Mouse (Mus musculus) erythroid progenitor cell, adult 5-6 weeks (primary cell): ENCODE results near the gene Olfr1291-ps1. TPM values are rescaled to one million over a fixed set of nuclear protein-coding genes. Genes with fewer than 3 reads are reported as not detected.

Experiments used
- ATAC-seq: replicated peaks from 2 replicates; pipeline ENCODE4 v1.8.0; 2016; ENCODE audit warnings: moderate number of reproducible peaks, mild to moderate bottlenecking, moderate TSS enrichment, inconsistent platforms; ENCODE audit not compliant: poor library complexity, low FRiP score, severe bottlenecking
- total RNA-seq, 2 experiments: library from RNA; stranded (forward) in 1 of 2; stranded (reverse) in 1 of 2; fragments of 150-400 nt in 1 of 2; fragments of 186-747, 209-891 nt in 1 of 2; gene quantifications; 2 replicates each; pipeline versions ENCODE4 v1.2.3 to v1.2.4; 2015 to 2017; ENCODE audit warnings: low replicate concordance in 2 of 2

Gene Olfr1291-ps1
- not detected in 2 replicates for total RNA-seq (2015; ENCODE audit: low replicate concordance)
- total RNA-seq (2017; ENCODE audit: low replicate concordance) = not detected in 2 replicates

GRCm38 (mm10) chr2:111496880-111497279 lies at the start of gene Olfr1291-ps1:
TSS of gene Olfr1291-ps1 (plus strand) at chr2:111497180.
- no peak for ATAC-seq

DNA sequence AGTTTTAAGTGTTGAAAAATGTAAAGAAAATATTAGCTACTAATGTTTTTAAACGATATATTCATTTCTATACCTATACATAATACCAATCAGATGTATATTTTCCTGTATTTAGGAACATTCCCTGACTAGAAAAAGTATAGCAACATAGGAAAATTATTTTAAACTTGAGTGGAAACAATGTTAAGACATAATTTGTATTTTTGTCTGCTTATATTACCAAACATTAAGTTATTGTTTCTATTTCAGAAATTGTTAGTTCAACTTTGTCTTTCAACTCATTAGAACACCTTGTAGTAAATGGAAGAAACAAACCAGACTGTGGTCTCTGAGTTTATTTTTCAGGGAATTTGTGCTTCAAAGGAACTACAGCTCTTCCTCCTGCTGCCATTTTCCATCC lies 48.1 kb upstream of the Olfr1291-ps1 start, which contains the start of gene Olfr1287:
Gene Olfr1287 (plus strand): TSS at position 301 of the 400 bp plus-strand sequence.
- no peak for ATAC-seq

GRCm38 (mm10) chr2:111473801-111474200 lies 23.2 kb upstream of the Olfr1291-ps1 start, which contains the start of gene Olfr1288:
TSS of gene Olfr1288 (plus strand) at chr2:111474101.
- no peak for ATAC-seq

DNA sequence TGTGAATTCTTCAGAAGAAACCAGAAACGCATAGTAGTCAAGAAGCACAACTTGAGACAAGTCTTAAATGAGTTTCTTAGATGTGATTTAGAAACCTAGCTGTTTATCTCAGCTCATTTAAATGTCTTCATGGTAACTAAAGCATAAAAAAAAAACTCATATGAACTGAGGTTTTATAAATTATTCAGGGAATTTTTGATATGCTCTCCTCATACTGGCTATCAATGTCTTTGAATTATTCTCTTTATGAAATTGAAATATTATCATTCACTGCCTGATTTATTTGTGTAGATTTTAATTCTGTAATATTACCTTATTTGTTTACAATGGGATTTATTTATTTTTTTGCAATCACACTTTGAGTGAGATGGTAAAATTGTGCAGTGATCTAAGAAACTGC lies 16.5 kb upstream of the Olfr1291-ps1 start, which contains the start of gene Olfr1289:
Gene Olfr1289 (plus strand): TSS at position 301 of the 400 bp plus-strand sequence.
- ATAC-seq = no peak

GRCm38 (mm10) chr2:111493729-111494128 lies 3.3 kb upstream of the Olfr1291-ps1 start, which contains the start of gene Olfr1290:
TSS of gene Olfr1290 (minus strand) at chr2:111493829.
- ATAC-seq = no peak

- no peak for ATAC-seq
These were observed 20.5 kb downstream of the Olfr1291-ps1 start for GRCm38 (mm10) chr2:111517451-111517850.

- ATAC-seq = no peak
These were observed 27.9 kb downstream of the Olfr1291-ps1 start, which contains the start of gene Olfr1293-ps for GRCm38 (mm10) chr2:111524903-111525302. TSS of gene Olfr1293-ps (plus strand) at chr2:111525203.

DNA sequence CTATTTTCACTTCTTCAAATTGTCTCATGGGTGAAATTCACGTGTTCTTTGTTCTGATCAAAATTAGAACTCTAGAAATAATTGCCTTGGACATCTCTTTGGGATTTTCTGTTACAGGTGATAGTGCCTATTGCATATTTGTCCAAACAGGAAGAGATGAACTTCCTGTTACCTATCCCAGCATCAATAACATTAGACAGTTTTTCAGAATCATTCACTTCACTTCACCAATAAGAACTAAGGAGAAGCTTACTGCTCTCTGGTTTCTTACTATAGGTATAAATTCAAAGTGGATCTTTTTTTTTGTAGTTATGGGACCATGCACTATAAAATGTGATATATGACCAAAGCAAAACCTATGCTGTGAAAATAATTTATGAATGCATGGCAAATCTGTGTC lies 43.2 kb downstream of the Olfr1291-ps1 start, which contains the start of gene Olfr1294:
Gene Olfr1294 (minus strand): TSS at position 101 of the 400 bp plus-strand sequence.
- ATAC-seq = no peak

Other genes with a start within 250 kb of the Olfr1291-ps1 start
- not detected in 2 replicates for gene Olfr1276, start 242.7 kb upstream of the Olfr1291-ps1 start, total RNA-seq (2015; ENCODE audit: low replicate concordance)
- not detected in 2 replicates for gene Olfr1276, start 242.7 kb upstream of the Olfr1291-ps1 start, total RNA-seq (2017; ENCODE audit: low replicate concordance)
- not detected in 2 replicates for gene Olfr1277, start 223.1 kb upstream of the Olfr1291-ps1 start, total RNA-seq (2015; ENCODE audit: low replicate concordance)
- not detected in 2 replicates for gene Olfr1277, start 223.1 kb upstream of the Olfr1291-ps1 start, total RNA-seq (2017; ENCODE audit: low replicate concordance)
- gene Olfr1278, start 207.0 kb upstream of the Olfr1291-ps1 start, total RNA-seq (2015; ENCODE audit: low replicate concordance) = not detected in 2 replicates
- not detected in 2 replicates for gene Olfr1278, start 207.0 kb upstream of the Olfr1291-ps1 start, total RNA-seq (2017; ENCODE audit: low replicate concordance)
- gene Olfr1279, start 196.5 kb upstream of the Olfr1291-ps1 start, total RNA-seq (2015; ENCODE audit: low replicate concordance) = not detected in 2 replicates
- not detected in 2 replicates for gene Olfr1279, start 196.5 kb upstream of the Olfr1291-ps1 start, total RNA-seq (2017; ENCODE audit: low replicate concordance)
- not detected in 2 replicates for gene Olfr1280, start 183.2 kb upstream of the Olfr1291-ps1 start, total RNA-seq (2015; ENCODE audit: low replicate concordance)
- gene Olfr1280, start 183.2 kb upstream of the Olfr1291-ps1 start, total RNA-seq (2017; ENCODE audit: low replicate concordance) = not detected in 2 replicates
- not detected in 2 replicates for gene Olfr1281, start 170.7 kb upstream of the Olfr1291-ps1 start, total RNA-seq (2015; ENCODE audit: low replicate concordance)
- not detected in 2 replicates for gene Olfr1281, start 170.7 kb upstream of the Olfr1291-ps1 start, total RNA-seq (2017; ENCODE audit: low replicate concordance)
- gene Olfr1282, start 161.1 kb upstream of the Olfr1291-ps1 start, total RNA-seq (2015; ENCODE audit: low replicate concordance) = not detected in 2 replicates
- not detected in 2 replicates for gene Olfr1282, start 161.1 kb upstream of the Olfr1291-ps1 start, total RNA-seq (2017; ENCODE audit: low replicate concordance)
- gene Olfr1283, start 130.4 kb upstream of the Olfr1291-ps1 start, total RNA-seq (2015; ENCODE audit: low replicate concordance) = not detected in 2 replicates
- gene Olfr1283, start 130.4 kb upstream of the Olfr1291-ps1 start, total RNA-seq (2017; ENCODE audit: low replicate concordance) = not detected in 2 replicates
- gene Olfr1284, start 121.7 kb upstream of the Olfr1291-ps1 start, total RNA-seq (2015; ENCODE audit: low replicate concordance) = not detected in 2 replicates
- gene Olfr1284, start 121.7 kb upstream of the Olfr1291-ps1 start, total RNA-seq (2017; ENCODE audit: low replicate concordance) = not detected in 2 replicates
- gene Olfr1286, start 74.1 kb upstream of the Olfr1291-ps1 start, total RNA-seq (2015; ENCODE audit: low replicate concordance) = not detected in 2 replicates
- not detected in 2 replicates for gene Olfr1286, start 74.1 kb upstream of the Olfr1291-ps1 start, total RNA-seq (2017; ENCODE audit: low replicate concordance)
- not detected in 2 replicates for gene Olfr1287, start 48.0 kb upstream of the Olfr1291-ps1 start, total RNA-seq (2015; ENCODE audit: low replicate concordance)
- not detected in 2 replicates for gene Olfr1287, start 48.0 kb upstream of the Olfr1291-ps1 start, total RNA-seq (2017; ENCODE audit: low replicate concordance)
- not detected in 2 replicates for gene Olfr1288, start 23.1 kb upstream of the Olfr1291-ps1 start, total RNA-seq (2015; ENCODE audit: low replicate concordance)
- gene Olfr1288, start 23.1 kb upstream of the Olfr1291-ps1 start, total RNA-seq (2017; ENCODE audit: low replicate concordance) = not detected in 2 replicates
- not detected in 2 replicates for gene Olfr1289, start 16.4 kb upstream of the Olfr1291-ps1 start, total RNA-seq (2015; ENCODE audit: low replicate concordance)
- gene Olfr1289, start 16.4 kb upstream of the Olfr1291-ps1 start, total RNA-seq (2017; ENCODE audit: low replicate concordance) = not detected in 2 replicates
- not detected in 2 replicates for gene Olfr1290, start 3.4 kb upstream of the Olfr1291-ps1 start, total RNA-seq (2015; ENCODE audit: low replicate concordance)
- gene Olfr1290, start 3.4 kb upstream of the Olfr1291-ps1 start, total RNA-seq (2017; ENCODE audit: low replicate concordance) = not detected in 2 replicates
- gene Olfr1293-ps, start 28.0 kb downstream of the Olfr1291-ps1 start, total RNA-seq (2015; ENCODE audit: low replicate concordance) = not detected in 2 replicates
- gene Olfr1293-ps, start 28.0 kb downstream of the Olfr1291-ps1 start, total RNA-seq (2017; ENCODE audit: low replicate concordance) = not detected in 2 replicates
- gene Olfr1294, start 43.1 kb downstream of the Olfr1291-ps1 start, total RNA-seq (2015; ENCODE audit: low replicate concordance) = not detected in 2 replicates
- not detected in 2 replicates for gene Olfr1294, start 43.1 kb downstream of the Olfr1291-ps1 start, total RNA-seq (2017; ENCODE audit: low replicate concordance)
- not detected in 2 replicates for gene Olfr1295, start 72.5 kb downstream of the Olfr1291-ps1 start, total RNA-seq (2015; ENCODE audit: low replicate concordance)
- gene Olfr1295, start 72.5 kb downstream of the Olfr1291-ps1 start, total RNA-seq (2017; ENCODE audit: low replicate concordance) = not detected in 2 replicates
- gene Olfr1297, start 129.3 kb downstream of the Olfr1291-ps1 start, total RNA-seq (2015; ENCODE audit: low replicate concordance) = not detected in 2 replicates
- not detected in 2 replicates for gene Olfr1297, start 129.3 kb downstream of the Olfr1291-ps1 start, total RNA-seq (2017; ENCODE audit: low replicate concordance)
- gene Olfr1298, start 152.0 kb downstream of the Olfr1291-ps1 start, total RNA-seq (2015; ENCODE audit: low replicate concordance) = not detected in 2 replicates
- not detected in 2 replicates for gene Olfr1298, start 152.0 kb downstream of the Olfr1291-ps1 start, total RNA-seq (2017; ENCODE audit: low replicate concordance)
- not detected in 2 replicates for gene Olfr1299, start 164.2 kb downstream of the Olfr1291-ps1 start, total RNA-seq (2015; ENCODE audit: low replicate concordance)
- gene Olfr1299, start 164.2 kb downstream of the Olfr1291-ps1 start, total RNA-seq (2017; ENCODE audit: low replicate concordance) = not detected in 2 replicates